Mouse (Mus musculus): ENCODE measurements around the gene Zfp36l2.

GRCm38 (mm10) chr17:84144130-84144529 is 43.6 kb downstream of the Zfp36l2 start:
- TF ChIP-seq POLR2A (IDR thresholded peaks at IDR 0.05; ENCODE audit: borderline replicate concordance, extremely low read depth, low read depth, low read length): no peak
- no peak for TF ChIP-seq CTCF (IDR thresholded peaks at IDR 0.05; ENCODE audit: insufficient read depth, low read length)

Measured in lung, adult 2 months (tissue).